Mouse (Mus musculus) MEL-GATA-1-ER (cell line): ENCODE data around the gene Oip5.
"Not testable (repeated sequence)": the region's sequence is repeated elsewhere in the genome, so short reads cannot be mapped to it uniquely, and the experiment has no call there.

Source experiments
- DNase-seq: peaks from one replicate; pipeline ENCODE4 v3.0.0-alpha.2; 2012; ENCODE audit warnings: low read depth; ENCODE audit errors: extremely low read depth

Gene Oip5

DNA sequence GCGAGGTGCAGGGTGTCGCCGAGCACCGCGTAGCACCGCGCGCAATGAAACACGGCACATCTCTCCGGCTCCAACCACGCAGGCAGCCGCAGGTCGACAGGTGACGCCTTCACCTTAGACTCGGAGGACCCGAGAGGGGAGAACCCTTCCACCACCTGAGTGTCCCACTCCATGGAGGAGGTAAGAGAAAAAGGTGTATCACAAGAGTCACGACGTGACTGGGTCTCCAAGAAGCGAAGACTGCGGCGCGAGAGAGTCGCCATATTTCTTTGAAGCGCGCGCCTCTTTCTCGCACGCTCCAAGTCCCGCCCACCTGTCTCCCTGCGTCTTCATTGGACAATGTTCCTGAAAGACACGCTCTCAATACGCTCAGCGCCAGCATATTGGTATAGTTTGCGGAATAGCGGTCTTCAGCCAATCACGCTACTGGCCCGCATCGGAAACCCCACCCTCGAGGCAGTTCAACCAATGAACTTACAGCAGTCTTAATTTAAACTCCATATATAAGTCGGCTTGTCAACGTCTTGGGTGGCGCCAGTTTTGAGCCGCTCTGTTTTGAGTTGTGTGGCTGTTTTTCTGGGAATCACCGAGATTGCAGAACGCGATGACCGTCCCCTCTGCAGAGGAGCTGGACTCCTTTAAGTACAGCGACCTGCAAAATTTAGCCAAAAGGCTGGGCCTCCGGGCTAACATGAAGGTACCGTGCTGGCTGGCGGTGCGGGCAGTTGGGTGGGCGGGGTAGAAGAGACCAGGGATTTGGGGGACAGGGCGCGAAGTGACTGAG, at the start of gene Oip5, which contains the start of gene Nusap1:
Oip5 (minus strand) TSS at position 271 of the 784 bp plus-strand sequence.
Nusap1 (plus strand) TSS at position 100 of the 784 bp plus-strand sequence.
- DNase-seq: peak; percentile 99

DNA sequence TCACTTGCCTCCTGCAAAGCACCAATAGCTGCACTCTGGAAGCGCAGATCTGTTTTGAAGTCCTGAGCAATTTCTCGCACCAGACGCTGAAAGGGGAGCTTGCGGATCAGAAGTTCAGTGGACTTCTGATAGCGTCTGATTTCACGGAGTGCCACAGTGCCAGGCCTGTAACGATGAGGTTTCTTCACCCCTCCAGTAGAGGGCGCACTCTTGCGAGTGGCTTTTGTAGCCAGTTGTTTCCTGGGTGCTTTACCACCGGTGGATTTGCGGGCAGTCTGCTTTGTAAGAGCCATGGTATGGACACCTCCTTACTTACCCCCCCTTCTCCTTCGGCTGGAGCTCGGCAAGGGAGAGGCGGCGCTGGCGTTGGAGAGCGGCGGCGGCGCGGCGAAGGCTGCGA, 47.5 kb upstream of the Oip5 start:
- not testable (repeated sequence) for DNase-seq

DNA sequence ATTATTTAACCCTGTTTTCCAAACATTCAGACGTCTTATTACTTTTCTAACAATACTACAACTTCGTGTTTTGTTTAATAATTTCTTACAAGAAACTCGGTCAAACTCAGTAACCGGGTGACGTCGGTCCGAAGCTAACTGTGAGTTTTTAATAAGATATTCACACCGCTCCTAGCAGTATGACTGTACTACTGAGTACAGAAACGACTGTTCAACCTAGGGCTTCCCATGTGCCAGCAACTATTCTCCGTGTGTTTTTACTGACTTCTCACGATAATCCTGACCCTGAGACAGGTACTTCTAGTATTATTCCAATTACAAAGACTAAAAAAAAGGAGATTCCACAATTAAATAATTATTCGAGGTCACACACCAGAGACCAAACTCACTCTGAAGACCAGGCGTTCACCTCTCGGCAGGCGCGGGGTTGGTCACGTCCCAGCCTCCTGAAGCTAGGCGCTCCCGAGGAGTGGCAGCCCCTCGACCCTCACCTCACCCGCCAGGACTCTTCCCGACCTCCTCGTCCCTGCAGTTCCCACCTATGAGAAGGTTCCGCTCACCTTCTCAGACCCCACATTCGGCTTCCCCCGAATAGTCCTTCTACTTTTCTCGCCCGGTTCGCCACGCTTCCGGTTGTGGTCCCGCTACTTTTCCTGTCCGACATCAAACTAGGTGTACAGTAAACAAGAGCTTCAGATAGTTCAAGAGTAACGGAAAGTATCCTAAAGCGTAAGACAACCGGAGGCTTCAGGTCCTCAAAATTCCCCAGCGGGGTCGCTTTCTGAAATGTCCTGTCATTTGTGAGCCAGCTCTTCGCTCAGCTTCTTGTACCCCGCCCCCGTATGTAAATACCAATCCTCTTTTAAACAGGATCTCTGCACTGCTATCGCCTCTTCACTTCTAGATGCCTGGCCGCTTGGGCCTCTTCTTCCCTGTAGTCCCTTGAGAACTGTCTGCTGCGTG, 44.2 kb upstream of the Oip5 start, which contains the start of gene Ndufaf1:
Ndufaf1 (minus strand) TSS at position 608 of the 963 bp plus-strand sequence.
- DNase-seq: peak; percentile 87

DNA sequence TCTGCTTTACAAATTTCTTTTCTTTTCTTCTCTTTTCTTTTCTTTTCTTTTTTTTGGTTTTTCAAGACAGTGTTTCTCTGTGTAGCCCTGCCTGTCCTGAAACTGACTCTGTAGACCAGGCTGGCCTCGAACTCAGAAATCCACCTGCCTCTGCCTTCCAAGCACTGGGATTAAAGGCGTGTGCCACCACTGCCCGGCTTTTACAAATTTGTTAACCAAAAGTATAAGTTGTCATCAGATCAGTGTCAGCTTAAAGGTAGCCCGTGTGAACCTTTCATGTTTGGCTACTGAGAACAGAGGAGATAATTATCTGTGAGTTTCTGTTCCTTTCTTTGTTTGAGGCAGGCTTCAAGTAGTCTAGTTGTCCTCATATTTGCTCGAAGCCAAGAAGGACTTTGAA, 26.0 kb upstream of the Oip5 start:
- DNase-seq: no peak

DNA sequence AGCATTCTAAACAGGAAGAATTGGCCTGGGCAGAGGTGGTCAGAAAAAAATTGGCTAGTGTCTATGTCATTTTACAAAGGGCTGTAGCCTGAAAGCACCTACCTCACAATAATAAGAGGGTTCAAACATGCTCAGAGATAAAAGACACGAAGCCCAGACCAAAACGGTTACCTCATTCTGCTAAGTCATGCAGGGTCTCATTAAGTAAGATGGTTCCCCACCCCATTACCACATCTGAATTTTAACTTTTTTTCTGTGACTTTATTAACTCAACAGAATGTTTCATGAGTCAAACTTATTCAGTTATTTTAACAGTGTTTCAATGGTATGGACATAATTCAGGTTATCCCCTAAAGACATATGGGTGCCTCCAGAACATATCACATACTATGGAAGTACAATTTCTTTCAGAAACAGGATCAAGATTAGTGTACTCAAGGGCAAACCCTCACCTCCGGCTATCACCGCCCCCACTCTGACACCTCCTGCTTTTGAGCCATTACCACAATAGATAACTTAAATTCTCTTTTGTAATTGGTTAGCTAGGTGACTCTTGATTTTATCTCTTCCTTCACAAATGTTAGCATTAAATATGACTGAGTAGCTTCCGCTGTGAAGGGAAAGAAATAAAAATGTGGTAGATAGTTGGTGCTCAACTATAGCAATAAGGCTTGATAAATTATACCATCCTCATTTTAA, 23.1 kb upstream of the Oip5 start:
- DNase-seq: no peak

DNA sequence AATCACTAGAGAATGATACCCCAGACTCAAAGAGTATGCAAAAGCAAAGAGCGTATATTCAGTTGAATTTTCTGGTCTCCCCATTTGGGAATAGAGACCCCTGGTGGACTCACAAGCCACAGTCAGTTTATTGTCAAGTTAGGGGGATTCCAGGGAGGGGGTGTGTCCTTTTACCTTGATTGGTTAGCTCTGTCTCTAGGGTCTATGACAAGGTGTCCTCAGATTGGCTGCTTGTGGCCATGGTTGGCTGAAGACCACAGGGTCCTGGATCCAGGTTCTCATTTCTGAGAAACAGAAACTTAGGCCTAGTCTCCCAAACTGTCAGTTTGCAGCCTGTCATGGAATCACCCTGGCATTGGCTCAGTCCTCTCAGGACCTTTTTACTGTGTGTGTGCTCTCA, 18.5 kb upstream of the Oip5 start:
- DNase-seq: no peak

DNA sequence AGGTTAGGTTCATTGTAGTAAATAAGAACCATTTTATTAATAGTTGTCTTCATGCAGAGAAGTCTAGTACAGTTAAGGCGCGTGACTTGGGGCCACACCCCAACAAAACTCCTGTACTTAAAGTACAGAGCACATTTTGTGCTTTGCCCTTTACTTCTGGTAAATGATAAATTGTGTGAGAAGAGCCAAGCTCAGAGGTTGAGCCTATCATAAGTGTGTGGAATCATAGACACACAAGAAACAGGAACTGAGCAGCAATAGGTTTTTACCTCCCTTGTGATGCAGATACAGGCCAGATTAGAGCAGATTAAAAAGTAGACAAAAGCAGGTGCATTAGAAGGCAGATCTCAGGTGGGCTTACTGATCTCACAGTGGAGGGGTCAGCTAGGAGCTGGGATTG, 3.0 kb upstream of the Oip5 start:
- peak; percentile 52 for DNase-seq

DNA sequence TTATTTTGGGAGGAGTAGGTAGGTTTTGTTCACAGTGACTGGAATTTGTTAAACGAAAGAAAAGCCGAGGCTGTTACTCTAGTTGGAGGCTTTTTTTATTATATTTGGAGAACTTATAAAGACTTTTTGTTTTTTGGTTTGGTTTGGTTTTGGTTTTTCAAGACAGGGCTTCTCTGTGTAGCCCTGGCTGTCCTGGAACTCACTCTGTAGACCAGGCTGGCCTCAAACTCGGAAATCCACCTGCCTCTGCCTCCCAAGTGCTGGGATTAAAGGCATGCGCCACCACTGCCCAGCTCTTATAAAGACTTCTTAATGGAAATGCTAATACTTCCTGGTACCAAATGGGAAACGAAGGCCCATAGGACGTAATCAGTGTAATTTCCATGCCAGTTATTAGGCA, 733 bp upstream of the Oip5 start:
- not testable (repeated sequence) for DNase-seq

DNA sequence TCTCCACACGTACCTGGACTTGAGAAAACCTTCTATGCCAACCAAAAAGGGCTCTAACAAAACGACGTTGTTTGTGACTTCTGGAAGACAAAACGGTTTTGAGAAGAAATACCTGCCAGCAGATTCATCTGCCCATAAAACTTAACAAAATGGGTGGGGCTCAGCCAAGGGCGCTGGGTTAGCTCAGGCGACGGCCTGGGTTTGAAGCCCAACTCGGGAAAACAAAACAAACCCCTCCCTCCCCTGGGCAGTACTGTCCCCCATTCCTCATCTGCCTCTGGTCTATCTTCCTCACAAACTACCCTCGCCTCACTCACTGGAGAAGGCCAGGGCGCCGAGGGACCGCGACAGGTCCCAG, 449 bp downstream of the Oip5 start:
- DNase-seq: no peak

DNA sequence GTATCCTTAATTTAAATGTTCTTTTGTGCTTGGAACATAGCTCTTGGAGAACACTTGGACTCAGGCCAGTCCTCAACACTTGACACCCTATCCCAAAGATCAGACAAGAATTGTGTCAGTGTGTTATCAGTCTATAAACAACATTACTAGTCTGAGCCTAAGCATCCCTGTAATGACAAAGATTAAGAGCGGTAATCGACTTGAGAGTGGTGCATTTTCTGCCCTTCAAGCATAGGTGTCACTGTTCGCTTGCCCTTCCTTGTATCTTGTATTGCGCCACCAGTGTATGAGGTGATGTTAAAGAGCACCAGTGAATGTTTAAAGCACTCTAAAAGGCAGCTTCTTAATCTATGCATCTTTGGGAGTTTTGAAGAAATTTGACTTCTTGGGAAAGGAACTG, 11.2 kb downstream of the Oip5 start:
- no peak for DNase-seq

DNA sequence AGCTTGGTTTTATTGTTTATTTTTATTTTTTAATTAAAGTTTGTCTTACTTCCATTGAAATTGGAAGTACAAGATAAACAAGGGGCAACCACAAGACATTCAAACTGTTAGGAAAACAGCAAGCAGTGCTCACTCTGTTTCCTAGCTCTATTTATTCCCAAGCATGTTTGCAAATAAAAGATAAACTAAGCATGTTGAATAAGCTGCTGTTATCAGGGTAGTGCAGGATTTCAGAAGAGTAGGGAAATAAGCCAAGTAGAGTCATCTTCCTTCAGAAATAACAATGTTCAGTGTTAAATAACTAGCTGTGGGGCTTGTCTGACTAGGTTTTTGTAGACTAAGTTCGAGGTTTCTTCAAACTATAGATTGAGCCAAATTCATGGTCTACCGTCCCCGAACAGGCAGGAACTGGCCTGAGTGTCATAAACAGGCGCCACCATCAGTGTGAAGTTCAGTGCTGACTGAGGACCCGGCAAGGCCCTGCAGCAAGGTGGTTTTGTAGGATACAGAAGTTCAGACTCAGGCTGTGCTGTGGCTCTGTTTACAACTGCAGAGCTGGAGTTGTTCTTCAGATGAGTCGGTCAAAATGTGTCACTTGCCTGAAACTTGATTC, 12.8 kb downstream of the Oip5 start:
- peak; percentile 80 for DNase-seq

DNA sequence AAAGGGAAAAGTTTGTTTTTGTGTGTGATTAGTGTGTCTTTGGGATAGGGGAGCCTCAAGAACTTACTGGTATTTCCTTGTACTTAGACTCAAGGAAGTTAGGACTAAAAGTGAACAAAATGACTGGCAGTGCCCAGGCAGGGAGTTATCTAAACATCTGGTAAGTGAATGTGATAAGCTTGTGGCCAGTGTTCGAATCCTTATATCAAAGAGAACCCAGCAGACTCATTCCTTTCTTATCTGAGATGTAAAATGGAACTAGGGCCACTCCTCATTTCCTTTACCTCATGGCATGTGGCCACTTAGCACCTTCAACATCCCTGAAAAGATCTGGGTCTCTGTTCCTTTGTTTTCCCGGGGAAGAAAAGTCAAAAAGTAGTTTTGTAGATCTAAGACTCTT, 14.4 kb downstream of the Oip5 start:
- no peak for DNase-seq

DNA sequence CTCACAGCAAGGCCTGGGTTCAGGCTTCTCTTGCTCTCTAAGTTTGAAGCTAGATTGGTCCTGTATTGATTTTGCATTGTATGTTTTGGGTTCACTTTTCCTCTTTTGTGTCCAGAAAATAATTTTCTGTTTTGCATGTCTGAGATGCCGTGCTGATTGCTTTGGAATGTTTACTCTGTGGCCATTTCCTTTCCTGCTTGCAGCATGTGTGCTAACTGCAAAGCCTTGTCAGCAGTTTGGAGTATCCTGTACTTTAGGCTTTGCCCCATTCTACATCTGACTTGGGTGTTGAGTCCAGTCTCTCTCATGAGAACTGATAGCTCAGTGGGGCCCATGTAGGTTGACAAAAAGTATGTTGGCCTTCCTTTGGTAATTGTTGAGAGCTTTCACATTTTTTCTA, 15.8 kb downstream of the Oip5 start:
- DNase-seq: no peak

DNA sequence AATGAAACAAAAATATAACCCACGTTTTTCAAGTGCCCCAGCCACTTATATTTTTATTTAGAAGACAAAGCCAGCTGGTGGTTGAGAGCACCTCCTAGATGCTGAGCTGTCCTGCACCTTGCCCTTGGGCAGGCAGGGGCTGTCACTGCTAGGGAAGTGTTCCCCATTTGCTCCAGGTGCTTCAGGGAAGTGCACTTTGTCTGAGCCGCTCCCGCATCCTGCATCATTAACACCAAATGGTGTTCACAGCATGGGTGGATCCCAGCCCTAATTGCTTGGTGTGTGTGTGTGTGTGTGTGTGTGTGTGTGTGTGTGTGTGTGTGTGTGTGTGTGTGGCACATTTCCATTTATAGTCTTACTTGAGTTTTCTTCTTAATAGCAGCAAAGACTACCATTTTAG, 16.7 kb downstream of the Oip5 start:
- DNase-seq: not testable (repeated sequence)

DNA sequence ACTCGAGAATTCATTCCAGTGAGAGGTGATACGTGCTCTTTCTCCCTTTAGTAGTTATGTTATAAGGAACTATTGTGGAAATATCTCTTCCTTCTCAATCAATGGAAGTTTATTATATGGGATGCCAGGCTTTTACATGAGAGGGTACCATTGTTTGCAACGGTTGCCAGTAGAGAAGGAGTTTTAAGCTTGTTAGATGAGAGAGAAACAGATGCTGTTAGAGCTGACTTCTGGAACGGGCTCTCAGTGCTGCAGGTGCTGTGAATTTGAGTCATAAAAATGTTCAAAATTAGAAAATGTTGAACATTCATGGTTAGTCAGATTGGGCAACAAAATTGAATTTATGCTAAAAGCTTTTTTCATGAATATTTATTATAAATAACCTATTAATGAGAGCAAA, 17.2 kb downstream of the Oip5 start:
- no peak for DNase-seq

DNA sequence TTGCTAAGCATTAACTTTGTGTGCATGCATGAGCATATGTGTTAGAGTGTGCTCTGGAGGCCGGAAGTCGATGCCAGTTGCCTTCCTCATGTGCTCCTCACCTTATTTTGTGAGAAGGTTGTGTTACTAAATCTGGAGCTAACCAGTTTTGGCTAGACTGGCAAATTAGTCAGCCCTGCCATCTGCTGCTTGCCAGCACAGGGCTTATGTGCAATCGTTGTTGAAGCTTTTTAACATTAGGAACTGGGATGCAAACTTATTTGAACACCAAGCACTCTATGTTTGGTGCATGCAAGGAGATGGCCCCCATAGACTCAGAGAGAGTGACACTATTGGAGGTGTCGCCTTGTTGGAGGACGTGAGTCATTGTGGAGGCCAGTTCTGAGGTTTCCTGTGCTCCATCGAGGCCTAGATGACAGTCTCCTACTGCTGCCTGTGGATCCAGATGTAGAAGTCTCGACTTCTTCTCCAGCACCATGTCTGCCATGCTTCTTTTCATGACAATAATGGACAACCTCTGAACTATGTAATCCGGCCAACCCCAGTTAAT, 21.4 kb downstream of the Oip5 start:
- DNase-seq: no peak

DNA sequence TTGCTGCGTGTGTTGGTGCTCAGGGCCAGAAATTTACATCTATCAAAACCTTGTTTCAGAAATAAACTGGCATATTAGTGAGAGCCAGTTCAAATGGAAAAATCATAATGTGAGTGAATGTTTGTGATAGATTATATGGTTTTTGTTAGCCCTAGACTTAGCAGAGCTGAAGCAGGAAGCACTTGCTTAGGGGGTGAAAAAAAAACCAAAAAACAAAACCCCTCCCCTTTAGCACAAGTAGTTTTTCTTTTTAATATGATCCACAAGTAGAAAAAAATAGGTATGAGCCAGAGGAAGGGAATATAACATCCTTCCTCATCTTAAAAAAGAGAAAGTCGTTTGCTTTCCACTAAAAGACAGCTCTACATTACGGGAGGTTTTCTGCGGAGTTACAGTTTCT, 23.0 kb downstream of the Oip5 start:
- DNase-seq: no peak

DNA sequence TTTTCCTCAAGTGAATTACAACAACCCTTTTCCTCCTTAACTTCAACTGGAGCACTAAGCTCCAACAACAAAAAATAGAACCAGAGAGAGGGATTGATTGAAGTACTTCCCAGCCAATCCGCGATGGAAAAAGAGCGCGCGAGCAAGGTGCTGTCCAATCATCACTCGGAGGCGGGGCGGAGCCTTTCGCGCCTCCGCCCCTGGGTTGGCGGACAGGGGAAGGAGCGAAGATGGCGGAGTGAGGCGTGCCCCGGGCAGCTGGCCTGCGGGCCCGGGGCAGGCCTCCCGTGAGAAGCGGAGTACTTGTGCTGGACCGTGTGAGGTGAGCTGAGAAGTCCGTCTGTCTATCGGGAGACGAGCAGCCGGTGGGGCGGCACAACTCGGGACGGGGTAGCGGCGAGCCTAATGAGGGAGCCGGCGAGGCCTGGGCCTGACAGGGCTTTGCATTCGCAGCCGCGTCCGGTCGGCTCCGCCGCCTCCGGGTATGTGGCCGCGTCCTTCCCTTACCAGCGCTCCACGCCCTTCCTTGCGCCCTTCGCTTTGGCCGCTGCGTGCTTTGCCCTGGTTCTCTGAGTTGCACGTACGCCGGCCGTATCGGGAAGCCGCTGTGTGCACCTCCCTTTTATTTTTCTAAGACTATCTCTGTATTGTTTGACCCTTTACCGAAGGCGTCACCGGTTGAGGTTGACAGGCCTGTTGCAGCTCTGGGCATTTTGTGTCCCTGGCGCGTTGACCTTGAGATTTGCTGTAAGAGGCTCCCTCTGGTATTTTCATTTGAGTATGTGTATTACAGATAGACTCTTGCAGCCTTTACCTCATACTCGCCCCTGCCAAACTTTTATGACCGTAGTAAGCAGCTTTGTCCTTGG, 23.9 kb downstream of the Oip5 start:
- DNase-seq: peak; percentile 98

DNA sequence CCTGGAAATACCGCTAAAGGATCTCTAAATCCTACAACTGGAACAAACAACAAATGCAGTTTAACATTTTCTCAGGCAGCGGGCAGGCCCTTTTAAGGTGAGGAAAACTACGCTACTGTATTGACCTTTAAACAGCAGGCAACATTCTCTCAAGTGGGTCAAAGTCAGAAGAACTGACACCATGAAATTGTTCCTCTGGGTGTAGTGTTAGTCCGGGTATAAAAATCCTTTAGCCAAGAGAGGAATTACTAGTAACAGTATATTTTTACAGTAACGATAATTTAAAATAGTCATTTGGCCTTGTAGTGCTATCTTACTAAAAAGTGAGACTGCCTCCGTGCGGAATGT, 24.5 kb downstream of the Oip5 start:
- no peak for DNase-seq

DNA sequence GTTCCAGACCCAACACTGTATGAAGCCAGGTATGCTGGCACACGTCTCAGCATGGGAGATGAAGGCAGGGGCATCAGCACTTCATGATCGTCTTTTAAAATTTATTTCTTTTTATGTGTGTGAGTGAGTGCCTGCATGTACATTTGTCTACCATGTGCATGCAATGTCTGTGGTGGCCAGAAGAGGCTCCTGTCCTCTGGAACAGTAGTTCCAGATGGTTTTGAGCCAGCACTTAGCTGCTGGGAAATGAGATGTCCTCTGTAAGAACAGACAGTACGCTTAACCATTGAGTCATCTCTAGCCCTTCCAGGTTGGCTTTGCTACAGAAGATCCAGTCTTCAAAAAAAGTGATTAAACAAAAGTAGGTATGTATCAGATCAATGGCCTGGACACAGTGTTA, 27.0 kb downstream of the Oip5 start:
- DNase-seq: no peak
